ENCODE assay signal across 8 mouse cellular contexts in genomic region chr6:118477875-118478785, GRCm38 (mm10). TPM values are rescaled to one million over a fixed set of nuclear protein-coding genes. Genes with fewer than 3 reads are reported as not detected.
DNase-seq lines count a peak whose midpoint lies in the region; ATAC-seq and TF ChIP-seq lines count a peak whose summit lies in the region.

No protein-coding gene starts in this region.

- no peak for ATAC-seq in embryonic facial prominence, embryonic 15.5 days (ENCODE audit: insufficient number of reproducible peaks, low FRiP score, low TSS enrichment, low read depth)
- ATAC-seq in limb, embryonic 12.5 days (ENCODE audit: insufficient number of reproducible peaks, insufficient read depth, low FRiP score, low TSS enrichment, low read depth), result no peak
- ATAC-seq in granulocyte monocyte progenitor cell, adult 5-6 weeks (replicated peaks; ENCODE audit: poor library complexity, severe bottlenecking), result no peak

- peaks cover 14% of the 10 kb centered on the region; the same call in 1 of the 2 replicates for H3K4me1 ChIP-seq in embryonic facial prominence, embryonic 15.5 days
- H3K4me1 ChIP-seq in limb, embryonic 12.5 days (replicated peaks), result peaks cover 13% of the 10 kb centered on the region

- H3K4me3 ChIP-seq in left cerebral cortex, adult 2 months, result peak overlapping the region; percentile 71
- peak overlapping the region; percentile 68 for H3K4me3 ChIP-seq in embryonic facial prominence, embryonic 15.5 days (replicated peaks)
- peak overlapping the region; percentile 63 for H3K4me3 ChIP-seq in limb, embryonic 12.5 days (replicated peaks)

- WGBS in embryonic facial prominence, embryonic 15.5 days, result 15% methylated on average over 10 of the region's 10 CpGs
- 29% methylated on average over 10 of the region's 10 CpGs for WGBS in limb, embryonic 12.5 days

- peak overlapping the region; percentile 88 for H3K27ac ChIP-seq in left cerebral cortex, adult 2 months
- peak overlapping the region; percentile 93 for H3K27ac ChIP-seq in embryonic facial prominence, embryonic 15.5 days (replicated peaks)
- no peak overlapping the region; the same call in 1 of the 2 replicates for H3K27ac ChIP-seq in limb, embryonic 12.5 days

- intact Hi-C loops in left cerebral cortex, adult 2 months (cut with DNase I), result no loop called here

- TF ChIP-seq CTCF in left cerebral cortex, adult 2 months (IDR thresholded peaks at IDR 0.05), result no peak

- no peak for DNase-seq in left cerebral cortex, adult 2 months (ENCODE audit: extremely low spot score in 1 of 2, low spot score in 2 of 2)
- no peak for DNase-seq in left cerebral cortex, adult 11 months (ENCODE audit: low spot score)
- DNase-seq in retina, postnatal 1 day, result peak; percentile 33
- DNase-seq in urinary bladder, postnatal 25 days (ENCODE audit: low spot score), result no peak
- no peak for DNase-seq in frontal cortex, postnatal 10 days (ENCODE audit: low spot score in 2 of 2)

- H3K9ac ChIP-seq in embryonic facial prominence, embryonic 15.5 days, result peak overlapping the region; percentile 71
- H3K9ac ChIP-seq in limb, embryonic 12.5 days (replicated peaks), result peak overlapping the region; percentile 78

- H3K4me2 ChIP-seq in embryonic facial prominence, embryonic 15.5 days (replicated peaks), result peak overlapping the region; percentile 58
- peak overlapping the region; percentile 66 for H3K4me2 ChIP-seq in limb, embryonic 12.5 days

- no peaks in the 10 kb centered on the region for H3K27me3 ChIP-seq in embryonic facial prominence, embryonic 15.5 days
- H3K27me3 ChIP-seq in limb, embryonic 12.5 days, result no peaks in the 10 kb centered on the region

- H3K36me3 ChIP-seq in embryonic facial prominence, embryonic 15.5 days, result no peaks in the 10 kb centered on the region; the same call in 1 of the 2 replicates
- peaks cover 29% of the 10 kb centered on the region; the same call in 1 of the 2 replicates for H3K36me3 ChIP-seq in limb, embryonic 12.5 days

- no peaks in the 10 kb centered on the region for H3K9me3 ChIP-seq in embryonic facial prominence, embryonic 15.5 days (replicated peaks)
- no peaks in the 10 kb centered on the region for H3K9me3 ChIP-seq in limb, embryonic 12.5 days

RNA-seq across cellular contexts. Expression of gene Zfp9, which starts 1.0 kb away (rescaled TPM):
- 10 to 100 TPM; 16.8 to 19.3 TPM for total RNA-seq in left cerebral cortex, adult 2 months (2021)
- polyA plus RNA-seq in embryonic facial prominence, embryonic 15.5 days (2015; fragmentation: Nextera tagmentation; extraction: Ambion mirVana), result 15.5 and 15.8 TPM in 2 replicates
- polyA plus RNA-seq in limb, embryonic 12.5 days (2016; fragmentation: Nextera tagmentation; extraction: Ambion mirVana), result 13.4 and 16.6 TPM in 2 replicates
- not detected in 2 replicates for total RNA-seq in granulocyte monocyte progenitor cell, adult 5-6 weeks (2014; fragmentation: Nextera tagmentation)
- total RNA-seq in granulocyte monocyte progenitor cell, adult 5-6 weeks (2017), result not detected in 2 replicates

RNA-seq across cellular contexts. Expression of gene Zfp248, which starts 22.8 kb away (rescaled TPM):
- 10 to 100 TPM; 18.1 to 19.5 TPM for total RNA-seq in left cerebral cortex, adult 2 months (2021)
- 8.7 and 9.2 TPM in 2 replicates for polyA plus RNA-seq in embryonic facial prominence, embryonic 15.5 days (2015; fragmentation: Nextera tagmentation; extraction: Ambion mirVana)
- polyA plus RNA-seq in limb, embryonic 12.5 days (2016; fragmentation: Nextera tagmentation; extraction: Ambion mirVana), result 12.2 and 15.3 TPM in 2 replicates
- total RNA-seq in granulocyte monocyte progenitor cell, adult 5-6 weeks (2014; fragmentation: Nextera tagmentation), result 3.5 and 5.4 TPM in 2 replicates
- total RNA-seq in granulocyte monocyte progenitor cell, adult 5-6 weeks (2017), result 0.56 and 0.93 TPM in 2 replicates

RNA-seq across cellular contexts. Expression of gene Bms1, which starts 58.9 kb away (rescaled TPM):
- 10 to 100 TPM; 28.7 to 31.2 TPM for total RNA-seq in left cerebral cortex, adult 2 months (2021)
- polyA plus RNA-seq in embryonic facial prominence, embryonic 15.5 days (2015; fragmentation: Nextera tagmentation; extraction: Ambion mirVana), result 31.1 and 32.6 TPM in 2 replicates
- polyA plus RNA-seq in limb, embryonic 12.5 days (2016; fragmentation: Nextera tagmentation; extraction: Ambion mirVana), result 52.0 and 52.1 TPM in 2 replicates
- total RNA-seq in granulocyte monocyte progenitor cell, adult 5-6 weeks (2014; fragmentation: Nextera tagmentation), result 31.9 and 41.6 TPM in 2 replicates
- 85.1 and 88.5 TPM in 2 replicates for total RNA-seq in granulocyte monocyte progenitor cell, adult 5-6 weeks (2017)

Comparison
In these comparisons a context has a peak if more than half of its experiments do, and no peak if none do; other contexts are left out.
1. RNA of gene Zfp9, which starts 1.0 kb away (total RNA-seq): 16.8 to 19.3 TPM in left cerebral cortex, adult 2 months; not detected in granulocyte monocyte progenitor cell, adult 5-6 weeks; every median in the first group is over 10 times any median in the second.
2. Peak in every context shown above with its lines, with median percentiles within 50 percentile points of each other: H3K4me3 ChIP-seq.